Mouse (Mus musculus): ENCODE data around the gene Plce1. TPM values are rescaled to one million over a fixed set of nuclear protein-coding genes. Genes with fewer than 3 reads are reported as not detected.

The Plce1 gene
- polyA plus RNA-seq, 1 experiment from 2014 or later: 6.1 TPM

- DNase-seq (ENCODE audit: low spot score) (no peak), ATAC-seq (ENCODE audit: low FRiP score) (no peak)
- no peak overlapping the region for H3K4me2 ChIP-seq (replicated peaks; ENCODE audit: low read depth, low read length)
Observed at GRCm38 (mm10) chr19:38722982-38723381, 242.1 kb downstream of the Plce1 start.

GRCm38 (mm10) chr19:38723969-38724368, 243.1 kb downstream of the Plce1 start:
- no peak for DNase-seq (ENCODE audit: low spot score)
- H3K9ac ChIP-seq (ENCODE audit: low read depth, low read length): no peak overlapping the region
- H3K36me3 ChIP-seq (ENCODE audit: control insufficient read depth, insufficient read depth, low read length): no peaks in the 10 kb centered on the region
- H3K27me3 ChIP-seq (ENCODE audit: control insufficient read depth, insufficient read depth, low read length): no peaks in the 10 kb centered on the region
- WGBS: 78% methylated on average over 5 of the region's 5 CpGs
- H3K4me2 ChIP-seq (replicated peaks; ENCODE audit: low read depth, low read length): no peak overlapping the region
- H3K27ac ChIP-seq (ENCODE audit: low read depth, low read length): no peak overlapping the region
- no peak overlapping the region for H3K4me3 ChIP-seq (ENCODE audit: low read depth, low read length)
- H3K9me3 ChIP-seq (ENCODE audit: control insufficient read depth, low read length): no peaks in the 10 kb centered on the region
- H3K4me1 ChIP-seq (replicated peaks; ENCODE audit: control insufficient read depth, insufficient read depth, low read length): no peaks in the 10 kb centered on the region
- no peak for ATAC-seq (ENCODE audit: low FRiP score)

More at GRCm38 (mm10) chr19:38722982-38723381, 242.1 kb downstream of the Plce1 start:
- Histone ChIP-seq H3K36me3 (ENCODE audit: control insufficient read depth, insufficient read depth, low read length) (no peaks in the 10 kb centered on the region), H3K4me3 (ENCODE audit: low read depth, low read length) (no peak overlapping the region), H3K27ac (ENCODE audit: low read depth, low read length) (no peak overlapping the region), H3K27me3 (ENCODE audit: control insufficient read depth, insufficient read depth, low read length) (no peaks in the 10 kb centered on the region), H3K9me3 (ENCODE audit: control insufficient read depth, low read length) (no peaks in the 10 kb centered on the region), H3K9ac (ENCODE audit: low read depth, low read length) (no peak overlapping the region), H3K4me1 (replicated peaks; ENCODE audit: control insufficient read depth, insufficient read depth, low read length) (no peaks in the 10 kb centered on the region)
- WGBS: 94% methylated on average over 6 of the region's 6 CpGs

GRCm38 (mm10) chr19:38728842-38729241, 247.9 kb downstream of the Plce1 start:
- no peaks in the 10 kb centered on the region for H3K9me3 ChIP-seq (ENCODE audit: control insufficient read depth, low read length)
- ATAC-seq (ENCODE audit: low FRiP score) (no peak), DNase-seq (ENCODE audit: low spot score) (no peak)
- H3K4me3 ChIP-seq (ENCODE audit: low read depth, low read length): no peak overlapping the region
- no peaks in the 10 kb centered on the region for H3K27me3 ChIP-seq (ENCODE audit: control insufficient read depth, insufficient read depth, low read length)
- H3K4me2 ChIP-seq (replicated peaks; ENCODE audit: low read depth, low read length): no peak overlapping the region
- H3K27ac ChIP-seq (ENCODE audit: low read depth, low read length): no peak overlapping the region
- no peaks in the 10 kb centered on the region for H3K4me1 ChIP-seq (replicated peaks; ENCODE audit: control insufficient read depth, insufficient read depth, low read length)
- H3K9ac ChIP-seq (ENCODE audit: low read depth, low read length): no peak overlapping the region
- no peaks in the 10 kb centered on the region for H3K36me3 ChIP-seq (ENCODE audit: control insufficient read depth, insufficient read depth, low read length)
- WGBS: 75% methylated on average over 6 of the region's 6 CpGs

GRCm38 (mm10) chr19:38729264-38729663, 248.4 kb downstream of the Plce1 start:
- H3K36me3 ChIP-seq (ENCODE audit: control insufficient read depth, insufficient read depth, low read length): no peaks in the 10 kb centered on the region
- WGBS: 18% methylated on average over 3 of the region's 3 CpGs
- H3K27ac ChIP-seq (ENCODE audit: low read depth, low read length): no peak overlapping the region
- DNase-seq (ENCODE audit: low spot score) (peak; percentile 8), ATAC-seq (ENCODE audit: low FRiP score) (no peak)
- no peak overlapping the region for H3K4me2 ChIP-seq (replicated peaks; ENCODE audit: low read depth, low read length)
- no peaks in the 10 kb centered on the region for H3K27me3 ChIP-seq (ENCODE audit: control insufficient read depth, insufficient read depth, low read length)
- H3K9ac ChIP-seq (ENCODE audit: low read depth, low read length): no peak overlapping the region
- H3K4me3 ChIP-seq (ENCODE audit: low read depth, low read length): no peak overlapping the region
- no peaks in the 10 kb centered on the region for H3K4me1 ChIP-seq (replicated peaks; ENCODE audit: control insufficient read depth, insufficient read depth, low read length)
- no peaks in the 10 kb centered on the region for H3K9me3 ChIP-seq (ENCODE audit: control insufficient read depth, low read length)

- no peaks in the 10 kb centered on the region for H3K36me3 ChIP-seq (ENCODE audit: control insufficient read depth, insufficient read depth, low read length)
- no peaks in the 10 kb centered on the region for H3K27me3 ChIP-seq (ENCODE audit: control insufficient read depth, insufficient read depth, low read length)
- no peaks in the 10 kb centered on the region for H3K9me3 ChIP-seq (ENCODE audit: control insufficient read depth, low read length)
- ATAC-seq (ENCODE audit: low FRiP score) (no peak), DNase-seq (ENCODE audit: low spot score) (no peak)
- H3K4me3 ChIP-seq (ENCODE audit: low read depth, low read length): no peak overlapping the region
- no peak overlapping the region for H3K27ac ChIP-seq (ENCODE audit: low read depth, low read length)
- no peak overlapping the region for H3K9ac ChIP-seq (ENCODE audit: low read depth, low read length)
- no peak overlapping the region for H3K4me2 ChIP-seq (replicated peaks; ENCODE audit: low read depth, low read length)
- WGBS: 81% methylated on average over 8 of the region's 8 CpGs
- no peaks in the 10 kb centered on the region for H3K4me1 ChIP-seq (replicated peaks; ENCODE audit: control insufficient read depth, insufficient read depth, low read length)
Observed at GRCm38 (mm10) chr19:38744546-38744945, 263.6 kb downstream of the Plce1 start.

GRCm38 (mm10) chr19:38745810-38746491, 265.0 kb downstream of the Plce1 start:
- no peak for DNase-seq (ENCODE audit: low spot score)
- Histone ChIP-seq H3K4me1 (replicated peaks; ENCODE audit: control insufficient read depth, insufficient read depth, low read length) (no peaks in the 10 kb centered on the region), H3K4me2 (replicated peaks; ENCODE audit: low read depth, low read length) (no peak overlapping the region), H3K27me3 (ENCODE audit: control insufficient read depth, insufficient read depth, low read length) (no peaks in the 10 kb centered on the region), H3K27ac (ENCODE audit: low read depth, low read length) (no peak overlapping the region), H3K4me3 (ENCODE audit: low read depth, low read length) (no peak overlapping the region), H3K9me3 (ENCODE audit: control insufficient read depth, low read length) (no peaks in the 10 kb centered on the region), H3K36me3 (ENCODE audit: control insufficient read depth, insufficient read depth, low read length) (no peaks in the 10 kb centered on the region), H3K9ac (ENCODE audit: low read depth, low read length) (no peak overlapping the region)
- 78% methylated on average over 10 of the region's 10 CpGs for WGBS
- no peak for ATAC-seq (ENCODE audit: low FRiP score)

- DNase-seq (ENCODE audit: low spot score) (no peak), ATAC-seq (ENCODE audit: low FRiP score) (no peak)
- Histone ChIP-seq H3K4me3 (ENCODE audit: low read depth, low read length) (no peak overlapping the region), H3K27me3 (ENCODE audit: control insufficient read depth, insufficient read depth, low read length) (no peaks in the 10 kb centered on the region), H3K36me3 (ENCODE audit: control insufficient read depth, insufficient read depth, low read length) (no peaks in the 10 kb centered on the region), H3K4me2 (replicated peaks; ENCODE audit: low read depth, low read length) (no peak overlapping the region), H3K9me3 (ENCODE audit: control insufficient read depth, low read length) (no peaks in the 10 kb centered on the region), H3K4me1 (replicated peaks; ENCODE audit: control insufficient read depth, insufficient read depth, low read length) (no peaks in the 10 kb centered on the region), H3K27ac (ENCODE audit: low read depth, low read length) (no peak overlapping the region), H3K9ac (ENCODE audit: low read depth, low read length) (no peak overlapping the region)
- WGBS: 71% methylated on average over 6 of the region's 6 CpGs
Observed at GRCm38 (mm10) chr19:38746492-38747014, 265.6 kb downstream of the Plce1 start.

GRCm38 (mm10) chr19:38750192-38750591, 269.3 kb downstream of the Plce1 start:
- Histone ChIP-seq H3K27me3 (ENCODE audit: control insufficient read depth, insufficient read depth, low read length) (no peaks in the 10 kb centered on the region), H3K4me3 (ENCODE audit: low read depth, low read length) (no peak overlapping the region), H3K9me3 (ENCODE audit: control insufficient read depth, low read length) (no peaks in the 10 kb centered on the region), H3K4me2 (replicated peaks; ENCODE audit: low read depth, low read length) (no peak overlapping the region), H3K9ac (ENCODE audit: low read depth, low read length) (no peak overlapping the region), H3K27ac (ENCODE audit: low read depth, low read length) (no peak overlapping the region), H3K4me1 (replicated peaks; ENCODE audit: control insufficient read depth, insufficient read depth, low read length) (no peaks in the 10 kb centered on the region), H3K36me3 (ENCODE audit: control insufficient read depth, insufficient read depth, low read length) (no peaks in the 10 kb centered on the region)
- DNase-seq (ENCODE audit: low spot score) (no peak), ATAC-seq (ENCODE audit: low FRiP score) (no peak)
- 65% methylated on average over 4 of the region's 4 CpGs for WGBS

- no peak for ATAC-seq (ENCODE audit: low FRiP score)
- no peak overlapping the region for H3K4me2 ChIP-seq (replicated peaks; ENCODE audit: low read depth, low read length)
- H3K9me3 ChIP-seq (ENCODE audit: control insufficient read depth, low read length): no peaks in the 10 kb centered on the region
- no peak for DNase-seq (ENCODE audit: low spot score)
- H3K4me3 ChIP-seq (ENCODE audit: low read depth, low read length): no peak overlapping the region
- 87% methylated on average over 3 of the region's 3 CpGs for WGBS
- H3K27ac ChIP-seq (ENCODE audit: low read depth, low read length): no peak overlapping the region
- no peak overlapping the region for H3K9ac ChIP-seq (ENCODE audit: low read depth, low read length)
- H3K4me1 ChIP-seq (replicated peaks; ENCODE audit: control insufficient read depth, insufficient read depth, low read length): no peaks in the 10 kb centered on the region
- H3K36me3 ChIP-seq (ENCODE audit: control insufficient read depth, insufficient read depth, low read length): no peaks in the 10 kb centered on the region
- no peaks in the 10 kb centered on the region for H3K27me3 ChIP-seq (ENCODE audit: control insufficient read depth, insufficient read depth, low read length)
Observed at GRCm38 (mm10) chr19:38757161-38757560, 276.3 kb downstream of the Plce1 start.
